24 mouse cellular contexts compared by ENCODE assay signal in genomic region chr10:37623041-37623440, GRCm38 (mm10).
"Had no signal": no experiment of that assay in that cellular context is flagged by ENCODE, and none has a peak within 500 bp of the region (broad histone marks: within the 10 kb centered on the region; RNA-seq: fewer than 3 reads in every experiment).

No protein-coding gene starts in this region.

- DNase-seq: forebrain, postnatal 0 days; gastrocnemius, postnatal 14 days; gastrocnemius, postnatal 36 days; heart, adult 11 months; heart, postnatal 14 days; kidney, adult 11 months; kidney, adult 2 months; kidney, adult 9 months; kidney, postnatal 14 days; kidney, postnatal 36 days; layer of hippocampus, adult 9-11 months; layer of hippocampus, postnatal 36 days; left cerebral cortex, postnatal 4 days; liver, embryonic 13.5 days had no signal

- H3K9me3 ChIP-seq: forebrain, embryonic 15.5 days; hindbrain, embryonic 13.5 days; hindbrain, embryonic 15.5 days; kidney, embryonic 15.5 days; limb, embryonic 13.5 days; limb, embryonic 15.5 days; liver, embryonic 13.5 days; liver, embryonic 15.5 days had no signal

- H3K4me1 ChIP-seq: forebrain, embryonic 15.5 days; hindbrain, embryonic 15.5 days; kidney, embryonic 15.5 days; limb, embryonic 15.5 days; liver, embryonic 13.5 days; liver, embryonic 15.5 days had no signal

- H3K9ac ChIP-seq: forebrain, embryonic 15.5 days; forebrain, postnatal 0 days; hindbrain, embryonic 13.5 days; hindbrain, embryonic 15.5 days; kidney, embryonic 15.5 days; limb, embryonic 13.5 days; limb, embryonic 15.5 days; liver, embryonic 13.5 days; liver, embryonic 15.5 days had no signal

- H3K4me3 ChIP-seq: forebrain, embryonic 15.5 days; hindbrain, embryonic 13.5 days; hindbrain, embryonic 15.5 days; kidney, embryonic 15.5 days; limb, embryonic 13.5 days; limb, embryonic 15.5 days; liver, embryonic 13.5 days; liver, embryonic 15.5 days had no signal

- H3K27ac ChIP-seq: forebrain, embryonic 15.5 days; hindbrain, embryonic 13.5 days; hindbrain, embryonic 15.5 days; hindbrain, postnatal 0 days; kidney, embryonic 15.5 days; kidney, postnatal 0 days; limb, embryonic 13.5 days; limb, embryonic 15.5 days; liver, embryonic 13.5 days; liver, embryonic 15.5 days had no signal

- H3K27me3 ChIP-seq: forebrain, embryonic 15.5 days; hindbrain, embryonic 13.5 days; hindbrain, embryonic 15.5 days; kidney, embryonic 15.5 days; limb, embryonic 13.5 days; limb, embryonic 15.5 days; liver, embryonic 13.5 days; liver, embryonic 15.5 days had no signal

- H3K36me3 ChIP-seq: forebrain, embryonic 15.5 days; hindbrain, embryonic 13.5 days; hindbrain, embryonic 15.5 days; kidney, embryonic 15.5 days; limb, embryonic 13.5 days; limb, embryonic 15.5 days; liver, embryonic 13.5 days; liver, embryonic 15.5 days had no signal

- H3K4me2 ChIP-seq: forebrain, embryonic 15.5 days; hindbrain, embryonic 13.5 days; hindbrain, embryonic 15.5 days; kidney, embryonic 15.5 days; limb, embryonic 13.5 days; limb, embryonic 15.5 days; liver, embryonic 13.5 days; liver, embryonic 15.5 days had no signal

- ATAC-seq: forebrain, embryonic 15.5 days; forebrain, postnatal 0 days; hindbrain, postnatal 0 days; intestine, embryonic 16.5 days had no signal
